Comparison of ENCODE assay signal across 8 mouse cellular contexts in genomic region chr5:137502667-137503110, GRCm38 (mm10). TPM values are rescaled to one million over a fixed set of nuclear protein-coding genes. Genes with fewer than 3 reads are reported as not detected.
DNase-seq lines count a peak whose midpoint lies in the region; ATAC-seq and TF ChIP-seq lines count a peak whose summit lies in the region.

No protein-coding gene starts in this region.

- peaks cover 16% of the 10 kb centered on the region for H3K4me1 ChIP-seq in heart, embryonic 13.5 days
- peaks cover 3% of the 10 kb centered on the region; the same call in 1 of the 2 replicates for H3K4me1 ChIP-seq in small intestine, adult 2 months (ENCODE audit: control insufficient read depth, insufficient read depth, insufficient read length, low read length)

- DNase-seq in adrenal gland, postnatal 14 days = peak; percentile 91
- DNase-seq in adrenal gland, adult (ENCODE audit: inconsistent age in 2 of 2, low spot score in 1 of 2) = no peak
- DNase-seq in NIH3T3 (ENCODE audit: low read depth) = peak; percentile 94
- DNase-seq in embryo, embryonic 9.5 days (ENCODE audit: extremely low spot score) = peak; percentile 92
- peak; percentile 89 to 92 for DNase-seq in kidney, postnatal 36 days
- DNase-seq in lung, postnatal 4 days = peak; percentile 92 to 95

- under 1% methylated on average over 30 of the region's 30 CpGs for WGBS in heart, embryonic 13.5 days
- under 1% methylated on average over 27 of the region's 30 CpGs for WGBS in small intestine, adult 2 months

- peak overlapping the region; percentile 72 for H3K4me3 ChIP-seq in heart, embryonic 13.5 days
- peak overlapping the region; percentile 74 for H3K4me3 ChIP-seq in small intestine, adult 2 months (ENCODE audit: low read depth, low read length)

- no peak; the same call in 1 of the 2 replicates for TF ChIP-seq POLR2A in small intestine, adult 2 months (IDR thresholded peaks at IDR 0.05; ENCODE audit: low read depth, low read length)

- peak; percentile 75 for ATAC-seq in heart, embryonic 13.5 days (ENCODE audit: extremely low read depth, insufficient number of reproducible peaks, low FRiP score, low TSS enrichment)

- peaks cover 11% of the 10 kb centered on the region for H3K36me3 ChIP-seq in heart, embryonic 13.5 days
- H3K36me3 ChIP-seq in small intestine, adult 2 months (ENCODE audit: control insufficient read depth, insufficient read depth, low read length) = no peaks in the 10 kb centered on the region

- H3K9ac ChIP-seq in heart, embryonic 13.5 days = peak overlapping the region; percentile 82

- H3K27me3 ChIP-seq in heart, embryonic 13.5 days (replicated peaks) = no peaks in the 10 kb centered on the region
- H3K27me3 ChIP-seq in small intestine, adult 2 months (ENCODE audit: control insufficient read depth, insufficient read depth, low read length) = no peaks in the 10 kb centered on the region

- peak overlapping the region; percentile 80 for H3K4me2 ChIP-seq in heart, embryonic 13.5 days

- peak; percentile 84 for TF ChIP-seq CTCF in small intestine, adult 2 months (IDR thresholded peaks at IDR 0.05; ENCODE audit: extremely low read depth, insufficient read length, insufficient replicate concordance, low read depth, low read length)

- no peaks in the 10 kb centered on the region for H3K9me3 ChIP-seq in heart, embryonic 13.5 days

- peak overlapping the region; percentile 97 for H3K27ac ChIP-seq in heart, embryonic 13.5 days (replicated peaks)
- H3K27ac ChIP-seq in small intestine, adult 2 months (ENCODE audit: insufficient read depth, low read depth, low read length) = peak overlapping the region; percentile 79

RNA-seq across cellular contexts. Expression of gene Pop7, which starts 0.4 kb away (rescaled TPM):
- total RNA-seq in adrenal gland, postnatal 14 days (2021) = 22.3 and 26.2 TPM in 2 replicates
- 43.6 and 43.9 TPM in 2 replicates for polyA plus RNA-seq in heart, embryonic 13.5 days (2015; fragmentation: Nextera tagmentation; extraction: Ambion mirVana)
- polyA plus RNA-seq in small intestine, adult 2 months (2012; rRNA removed) = 23.1 and 36.6 TPM in 2 replicates

RNA-seq across cellular contexts. Expression of gene Gigyf1, which starts 15.7 kb away (rescaled TPM):
- total RNA-seq in adrenal gland, postnatal 14 days (2021) = 30.5 and 36.6 TPM in 2 replicates
- 8.4 and 8.8 TPM in 2 replicates for polyA plus RNA-seq in heart, embryonic 13.5 days (2015; fragmentation: Nextera tagmentation; extraction: Ambion mirVana)
- polyA plus RNA-seq in small intestine, adult 2 months (2012; rRNA removed) = 7.3 and 15.7 TPM in 2 replicates

RNA-seq across cellular contexts. Expression of gene Zan, which starts 25.8 kb away (rescaled TPM):
- not detected in 2 replicates for total RNA-seq in adrenal gland, postnatal 14 days (2021)
- 0.04 and 0.08 TPM in 2 replicates for polyA plus RNA-seq in heart, embryonic 13.5 days (2015; fragmentation: Nextera tagmentation; extraction: Ambion mirVana)
- 0.98 and 2.3 TPM in 2 replicates for polyA plus RNA-seq in small intestine, adult 2 months (2012; rRNA removed)

RNA-seq across cellular contexts. Expression of gene Epo, which starts 30.4 kb away (rescaled TPM):
- total RNA-seq in adrenal gland, postnatal 14 days (2021) = not detected in 2 replicates
- not detected in 2 replicates for polyA plus RNA-seq in heart, embryonic 13.5 days (2015; fragmentation: Nextera tagmentation; extraction: Ambion mirVana)
- not detected in 2 replicates for polyA plus RNA-seq in small intestine, adult 2 months (2012; rRNA removed)

RNA-seq across cellular contexts. Expression of gene Gnb2, which starts 30.6 kb away (rescaled TPM):
- total RNA-seq in adrenal gland, postnatal 14 days (2021) = 574 and 611 TPM in 2 replicates
- 299 and 300 TPM in 2 replicates for polyA plus RNA-seq in heart, embryonic 13.5 days (2015; fragmentation: Nextera tagmentation; extraction: Ambion mirVana)
- 534 and 1,215 TPM in 2 replicates for polyA plus RNA-seq in small intestine, adult 2 months (2012; rRNA removed)

Comparison
In these comparisons a context has a peak if more than half of its experiments do, and no peak if none do; other contexts are left out.
1. DNase-seq: peak in adrenal gland, postnatal 14 days (single experiment), NIH3T3 (single experiment), embryo, embryonic 9.5 days (single experiment), kidney, postnatal 36 days (2 of 2) and lung, postnatal 4 days (2 of 2); none in adrenal gland, adult (0 of 2).